Mouse (Mus musculus) right cerebral cortex, postnatal 4 days (tissue): ENCODE measurements around the gene Lsg1.

ENCODE experiments used
- DNase-seq: peaks from one replicate; pipeline ENCODE4 v3.0.0-alpha.2; 2022

Gene Lsg1

GRCm38 (mm10) chr16:30516993-30517392 lies 70.4 kb downstream of the Lsg1 start:
- DNase-seq: no peak

DNA sequence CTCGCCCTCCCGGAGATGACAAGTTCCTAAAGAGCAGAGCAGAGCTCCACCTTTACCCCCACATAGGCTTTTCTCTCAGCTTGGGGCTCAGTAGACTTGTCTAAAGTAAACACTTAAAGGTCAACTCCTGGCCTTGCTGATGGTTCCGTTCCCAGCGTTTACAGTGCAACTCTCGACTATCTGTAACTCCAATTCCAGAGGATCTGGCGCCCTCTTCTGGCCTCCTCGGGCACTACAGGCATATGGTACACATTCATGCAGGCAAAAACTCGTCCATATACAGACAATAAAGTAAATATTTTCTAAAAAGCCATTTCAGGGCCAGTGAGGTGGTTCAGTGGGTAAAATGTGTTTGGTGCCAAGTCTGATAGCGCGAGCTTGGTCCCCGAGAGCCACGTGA lies 72.0 kb downstream of the Lsg1 start:
- no peak for DNase-seq

DNA sequence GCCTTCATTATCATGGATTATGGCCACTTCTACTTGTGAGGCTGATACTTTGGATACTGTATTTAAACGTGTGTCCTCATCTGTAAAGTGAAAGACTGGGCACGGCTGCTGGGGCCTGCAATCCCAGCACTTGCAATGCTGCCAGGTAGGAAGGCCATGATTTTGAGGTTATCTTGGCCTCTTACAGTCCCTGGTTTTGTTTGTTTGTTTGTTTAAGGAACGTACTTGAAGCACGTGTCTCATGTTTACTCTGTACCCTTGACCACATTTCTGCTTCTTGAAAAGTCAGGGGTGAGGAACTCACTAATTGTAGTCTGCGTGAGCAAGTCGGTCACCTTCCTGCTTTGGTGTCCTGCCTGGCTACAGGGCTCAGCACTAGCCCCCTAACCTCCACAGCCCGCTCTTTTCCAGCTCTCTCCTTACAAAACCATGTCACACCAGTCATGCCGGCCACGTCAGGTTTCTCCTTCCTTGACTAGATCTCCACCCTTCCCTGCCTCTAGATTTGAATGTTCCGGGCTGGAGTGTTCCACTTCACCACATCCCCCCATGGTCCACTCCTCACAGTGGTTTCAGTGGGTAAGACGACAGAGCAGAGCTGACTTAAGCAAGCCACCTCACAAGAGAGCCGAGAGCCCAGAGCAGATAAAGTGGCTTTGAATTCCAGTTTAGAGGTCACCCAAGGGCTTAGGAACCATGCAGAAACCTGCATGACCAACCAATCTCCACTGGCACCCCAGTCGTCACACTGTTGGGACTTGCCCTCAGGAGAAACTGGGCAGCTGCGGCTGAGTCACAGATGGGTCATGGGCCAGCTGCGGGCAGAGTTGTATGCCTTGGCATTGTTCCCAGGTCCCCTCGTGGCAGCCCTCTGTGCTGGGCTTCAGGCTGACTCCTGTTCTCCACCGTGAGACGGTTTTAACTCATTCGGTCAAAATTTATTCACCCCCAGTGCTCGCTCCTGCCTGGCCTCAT lies 74.1 kb downstream of the Lsg1 start:
- DNase-seq: no peak

DNA sequence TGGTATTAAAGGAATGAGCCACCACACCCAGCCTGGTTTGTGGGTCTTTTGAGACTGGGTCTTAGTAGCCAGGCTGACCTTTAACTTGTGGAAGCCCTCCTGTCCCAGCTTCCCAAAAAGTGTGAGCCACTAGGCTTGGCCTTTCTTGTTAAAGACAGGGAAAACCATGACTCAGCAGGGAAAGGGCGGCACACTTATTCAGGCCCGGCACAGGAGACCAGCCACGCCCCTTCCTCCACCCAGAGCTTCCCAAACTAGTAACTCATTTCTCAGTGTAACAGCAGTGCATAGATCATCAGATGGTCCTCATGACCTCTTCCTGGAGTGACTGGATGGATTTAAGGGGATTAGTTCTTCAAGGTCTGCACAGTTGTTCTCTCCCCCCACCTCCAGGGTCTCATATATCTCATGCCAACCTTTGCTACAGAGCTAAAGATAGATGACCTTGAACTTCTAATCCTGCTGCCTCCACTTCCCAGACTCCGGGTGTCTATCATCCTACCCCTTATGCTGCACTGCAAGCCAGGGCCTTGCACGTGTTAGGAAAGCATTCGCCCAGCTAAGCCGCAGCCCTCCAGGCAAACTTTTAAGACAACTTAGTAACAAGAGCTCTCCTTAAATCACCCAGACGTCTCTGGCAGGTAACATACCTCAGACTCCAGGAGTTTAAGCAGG lies 74.9 kb downstream of the Lsg1 start:
- no peak for DNase-seq

DNA sequence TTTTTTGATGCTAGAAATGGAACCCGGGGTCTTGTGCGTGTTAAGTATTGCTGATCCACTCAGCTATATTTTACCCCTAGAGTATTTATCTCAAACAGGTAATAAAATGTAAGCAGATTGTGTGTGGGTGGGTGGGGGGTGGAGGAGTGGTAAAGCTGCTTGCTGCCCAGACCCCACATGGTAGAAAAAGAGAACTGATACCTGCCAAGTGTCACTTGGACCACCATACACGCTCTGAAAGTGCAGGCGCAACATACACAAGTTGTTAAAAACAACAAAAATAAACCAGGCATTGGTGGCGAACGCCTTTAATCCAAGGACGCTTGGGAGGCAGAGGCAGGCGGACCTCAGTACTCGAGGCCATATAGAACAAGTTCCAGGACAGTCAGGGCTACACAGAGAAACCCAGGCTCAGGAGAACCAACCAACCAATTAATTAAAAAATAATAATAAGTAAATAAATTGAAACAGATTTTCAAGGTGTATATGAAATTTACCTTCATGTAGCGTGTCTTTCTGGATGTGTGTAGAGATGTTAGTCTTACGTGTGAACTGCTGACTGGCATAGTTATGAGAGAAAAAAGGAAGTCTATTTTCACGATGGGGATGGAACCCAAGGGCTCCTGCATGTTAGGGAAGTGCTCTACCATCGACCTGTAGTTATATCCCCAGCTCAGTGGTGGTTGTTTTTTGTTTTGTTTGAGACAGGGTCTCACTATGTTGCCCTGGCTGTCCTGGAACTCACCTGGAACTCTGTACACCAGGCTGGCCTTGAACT lies 75.6 kb downstream of the Lsg1 start:
- no peak for DNase-seq

- DNase-seq: peak; percentile 91
Measured at GRCm38 (mm10) chr16:30510504-30511451, 76.6 kb downstream of the Lsg1 start.
